Mouse (Mus musculus): Measurements from ENCODE around the gene Scgb2b15. TPM values are rescaled to one million over a fixed set of nuclear protein-coding genes. Genes with fewer than 3 reads are reported as not detected.
"Not testable (repeated sequence)": the region's sequence is repeated elsewhere in the genome, so short reads cannot be mapped to it uniquely, and the experiment has no call there.

Scgb2b15 gene
- total RNA-seq (2017) = not detected in 3 replicates

- not testable (repeated sequence) for ATAC-seq (replicated peaks; ENCODE audit: insufficient number of reproducible peaks, low FRiP score, low TSS enrichment, poor library complexity, severe bottlenecking)
Observed at GRCm38 (mm10) chr7:32829562-32829961, at the start of gene Scgb2b15. TSS of gene Scgb2b15 (minus strand) at chr7:32829662.

- ATAC-seq (replicated peaks; ENCODE audit: insufficient number of reproducible peaks, low FRiP score, low TSS enrichment, poor library complexity, severe bottlenecking) = not testable (repeated sequence)
Observed at GRCm38 (mm10) chr7:32836254-32836653, 6.8 kb upstream of the Scgb2b15 start, which contains the start of gene Scgb1b15. TSS of gene Scgb1b15 (plus strand) at chr7:32836554.

Other genes starting within 250 kb of the Scgb2b15 start
- gene Scgb1b15, start 6.9 kb upstream of the Scgb2b15 start, total RNA-seq (2017) = not detected in 3 replicates
- gene Scgb2b17, start 226.9 kb upstream of the Scgb2b15 start, total RNA-seq (2017) = not detected in 3 replicates
- gene Scgb1b17, start 233.8 kb upstream of the Scgb2b15 start, total RNA-seq (2017) = not detected in 3 replicates